Mouse (Mus musculus) liver, adult 2 months (tissue): ENCODE measurements around the gene Tmem102. TPM values are rescaled to one million over a fixed set of nuclear protein-coding genes. Genes with fewer than 3 reads are reported as not detected.

ENCODE experiments used
- DNase-seq: peaks from one replicate; pipeline ENCODE4 v3.0.0-alpha.2; 2011; ENCODE audit warnings: low read depth, low spot score; ENCODE audit errors: extremely low read depth
- H3K27ac ChIP-seq: fragments of 200-500 bp; replicated peaks from 2 replicates; pipeline ENCODE4 v1.5.1; 2012; ENCODE audit warnings: low read depth, mild to moderate bottlenecking, control low read depth, inconsistent platforms, low read length; ENCODE audit not compliant: insufficient read depth
- H3K27me3 ChIP-seq: fragments of 200-500 bp; 2 replicates; pipeline ENCODE4 v1.6.1; 2012; ENCODE audit warnings: mild to moderate bottlenecking, moderate library complexity, low read length, inconsistent platforms; ENCODE audit not compliant: control insufficient read depth, insufficient read depth
- H3K36me3 ChIP-seq: fragments of 200-500 bp; 2 replicates; pipeline ENCODE4 v1.6.1; 2012; ENCODE audit warnings: low read length, inconsistent platforms; ENCODE audit not compliant: control insufficient read depth, insufficient read depth
- H3K4me1 ChIP-seq: fragments of 200-500 bp; 2 replicates; pipeline ENCODE4 v1.6.1; 2011; ENCODE audit warnings: low read length; ENCODE audit not compliant: control insufficient read depth, insufficient read depth
- H3K4me3 ChIP-seq: fragments of 200-500 bp; 2 replicates; pipeline ENCODE4 v1.5.1; 2011; ENCODE audit warnings: low read depth, mild to moderate bottlenecking, control low read depth, low read length, moderate library complexity; ENCODE audit not compliant: insufficient read depth
- H3K79me2 ChIP-seq: fragments of 200-500 bp; 2 replicates; pipeline ENCODE4 v1.6.1; 2012; ENCODE audit warnings: inconsistent platforms, mild to moderate bottlenecking, low read length, moderate library complexity; ENCODE audit not compliant: control insufficient read depth, insufficient read depth
- H3K9ac ChIP-seq: fragments of 200-500 bp; 2 replicates; pipeline ENCODE4 v1.6.1; 2012; ENCODE audit warnings: low read depth, mild to moderate bottlenecking, control low read depth, inconsistent platforms, low read length
- CTCF ChIP-seq: fragments of 200-500 bp; IDR thresholded peaks from 2 replicates; pipeline ENCODE4 v1.5.1; 2011; ENCODE audit warnings: low read depth, low read length, control low read depth
- POLR2A ChIP-seq: fragments of 200-500 bp; IDR thresholded peaks from 2 replicates; pipeline ENCODE4 v1.6.1; 2011; ENCODE audit warnings: low read length, control low read depth; ENCODE audit not compliant: insufficient read depth; ENCODE audit errors: extremely low read depth
- WGBS: fragments of 180-500 bp; shearing (Covaris S2); methylation state at CpG from one replicate; pipeline ENCODE4 v1.1.7; 2018; 5-methylcytosine and 5-hydroxymethylcytosine counted together
- polyA plus RNA-seq: library from polyadenylated mRNA; depleted of rRNA; stranded (reverse); fragments of >200 nt; gene quantifications from 2 replicates; pipeline ENCODE4 v1.2.3, GENCODE M21; 2012
- total RNA-seq: library from RNA; depleted of rRNA; stranded (reverse); fragments of >200 nt; gene quantifications from 2 replicates; pipeline ENCODE4 v1.2.3, GENCODE M21; 2014

Tmem102 gene
- total and polyA plus RNA-seq, 2 experiments, result 2.4 to 13.5 TPM

GRCm38 (mm10) chr11:69837604-69837951, 32.2 kb upstream of the Tmem102 start, which contains the start of gene Nlgn2:
Nlgn2 (minus strand) TSS chr11:69837784.
- Histone ChIP-seq H3K4me1 (peaks cover 2% of the 10 kb centered on the region), H3K27me3 (0 out of 2 replicates have a peak, but pooled peaks cover 3% of the 10 kb centered on the region), H3K36me3 (no peaks in the 10 kb centered on the region), H3K27ac (peak within 1 kb of the TSS; percentile 94), H3K9ac (peak within 1 kb of the TSS; percentile 90), H3K4me3 (peak within 1 kb of the TSS; percentile 94), H3K79me2 (no peaks in the 10 kb centered on the region)
- WGBS, result 0% methylated on average over 29 of the region's 32 CpGs
- no peak for DNase-seq
- TF ChIP-seq POLR2A (0 out of 2 replicates have a peak, but pooled peaks have one; percentile 19), CTCF (no peak)

GRCm38 (mm10) chr11:69836703-69837576, 31.5 kb upstream of the Tmem102 start:
- Histone ChIP-seq H3K36me3 (no peaks in the 10 kb centered on the region), H3K27me3 (0 out of 2 replicates have a peak, but pooled peaks cover 3% of the 10 kb centered on the region), H3K4me1 (peaks cover 2% of the 10 kb centered on the region), H3K9ac (peak overlapping the region; percentile 53), H3K4me3 (peak overlapping the region; percentile 72), H3K27ac (no peak overlapping the region), H3K79me2 (no peaks in the 10 kb centered on the region)
- TF ChIP-seq CTCF (no peak), POLR2A (no peak)
- 7% methylated on average over 49 of the region's 52 CpGs for WGBS
- DNase-seq, result no peak

- no peak overlapping the region for H3K9ac ChIP-seq
- no peak overlapping the region for H3K27ac ChIP-seq
- DNase-seq, result no peak
- no peaks in the 10 kb centered on the region for H3K79me2 ChIP-seq
- H3K4me3 ChIP-seq, result no peak overlapping the region
- H3K4me1 ChIP-seq, result peaks cover 2% of the 10 kb centered on the region
- 34% methylated on average over 4 of the region's 4 CpGs for WGBS
- no peaks in the 10 kb centered on the region for H3K36me3 ChIP-seq
- H3K27me3 ChIP-seq, result 0 out of 2 replicates have a peak, but pooled peaks cover 3% of the 10 kb centered on the region
- no peak for TF ChIP-seq CTCF
- TF ChIP-seq POLR2A, result no peak
Measured at GRCm38 (mm10) chr11:69835966-69836335, 30.5 kb upstream of the Tmem102 start.

GRCm38 (mm10) chr11:69835326-69835965, 30.0 kb upstream of the Tmem102 start:
- TF ChIP-seq POLR2A, result no peak
- no peak for TF ChIP-seq CTCF

GRCm38 (mm10) chr11:69834001-69834549, 28.7 kb upstream of the Tmem102 start:
- DNase-seq, result no peak
- no peaks in the 10 kb centered on the region for H3K4me1 ChIP-seq

More at GRCm38 (mm10) chr11:69835326-69835965, 30.0 kb upstream of the Tmem102 start:
- Histone ChIP-seq H3K27me3 (0 out of 2 replicates have a peak, but pooled peaks cover 3% of the 10 kb centered on the region), H3K9ac (no peak overlapping the region), H3K4me1 (peaks cover 2% of the 10 kb centered on the region), H3K36me3 (no peaks in the 10 kb centered on the region), H3K79me2 (no peaks in the 10 kb centered on the region), H3K27ac (no peak overlapping the region), H3K4me3 (no peak overlapping the region)
- WGBS, result 64% methylated on average over 9 of the region's 9 CpGs
- no peak for DNase-seq

More at GRCm38 (mm10) chr11:69834001-69834549, 28.7 kb upstream of the Tmem102 start:
- TF ChIP-seq POLR2A (no peak), CTCF (no peak)
- Histone ChIP-seq H3K4me3 (no peak overlapping the region), H3K27me3 (0 out of 2 replicates have a peak, but pooled peaks cover 3% of the 10 kb centered on the region), H3K27ac (no peak overlapping the region), H3K36me3 (no peaks in the 10 kb centered on the region), H3K79me2 (no peaks in the 10 kb centered on the region), H3K9ac (no peak overlapping the region)
- 33% methylated on average over 45 of the region's 48 CpGs for WGBS
